Mouse (Mus musculus): Measurements from ENCODE around the gene Prnp.

DNA sequence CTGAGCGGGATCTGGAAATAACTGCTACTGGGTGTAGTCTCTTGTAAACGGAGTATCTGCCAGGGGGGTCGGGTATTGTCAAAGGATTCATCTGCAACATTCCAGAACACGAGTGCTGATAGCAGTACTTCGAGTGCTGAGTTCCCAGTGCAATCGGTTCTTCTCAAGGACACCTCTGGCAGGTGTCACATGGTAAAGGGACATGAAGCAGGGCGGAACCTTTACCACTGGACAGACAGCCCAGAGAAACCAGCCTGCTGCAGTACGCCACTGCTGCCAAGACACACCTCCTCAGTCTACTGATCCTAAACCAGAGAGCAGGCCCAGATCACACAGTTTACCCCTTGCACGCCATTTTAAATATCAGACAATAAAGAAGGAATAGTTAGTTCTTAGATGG, 45.1 kb downstream of the Prnp start:
- TF ChIP-seq GATA1 (IDR thresholded peaks at IDR 0.05; ENCODE audit: low read length), result no peak
- TF ChIP-seq TAL1 (IDR thresholded peaks at IDR 0.05; ENCODE audit: low read length), result no peak

Measured in erythroblast, embryonic 14.5 days (primary cell).